Mouse (Mus musculus) cerebellum, postnatal 36 days (tissue): Measurements from ENCODE around the gene Spindoc.
"Not testable (repeated sequence)": the region's sequence is repeated elsewhere in the genome, so short reads cannot be mapped to it uniquely, and the experiment has no call there.

Source experiments
- DNase-seq, 2 experiments: peaks; one replicate each; pipeline ENCODE4 v3.0.0; 2021 to 2022; ENCODE audit warnings: mixed read lengths in 2 of 2

Spindoc gene

DNA sequence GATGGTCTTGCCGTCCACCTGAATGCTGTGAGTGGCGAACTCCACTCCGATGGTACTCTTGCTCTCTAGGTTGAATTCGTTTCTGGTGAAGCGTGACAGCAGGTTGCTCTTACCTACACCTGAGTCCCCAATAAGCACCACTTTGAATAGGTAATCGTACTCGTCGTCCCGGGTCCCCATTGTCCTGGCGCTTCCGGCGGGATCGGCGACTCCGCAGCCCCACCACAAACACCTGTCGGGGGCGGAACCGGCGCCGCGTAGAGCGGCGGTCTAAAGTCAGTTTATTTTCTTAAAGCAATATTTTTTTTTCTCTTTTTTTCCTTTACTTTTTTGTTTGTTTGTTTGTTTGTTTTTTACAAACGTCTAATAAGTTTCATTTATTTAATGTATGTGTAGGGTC is 16.1 kb upstream of the Spindoc start:
- DNase-seq, result not testable (repeated sequence)

DNA sequence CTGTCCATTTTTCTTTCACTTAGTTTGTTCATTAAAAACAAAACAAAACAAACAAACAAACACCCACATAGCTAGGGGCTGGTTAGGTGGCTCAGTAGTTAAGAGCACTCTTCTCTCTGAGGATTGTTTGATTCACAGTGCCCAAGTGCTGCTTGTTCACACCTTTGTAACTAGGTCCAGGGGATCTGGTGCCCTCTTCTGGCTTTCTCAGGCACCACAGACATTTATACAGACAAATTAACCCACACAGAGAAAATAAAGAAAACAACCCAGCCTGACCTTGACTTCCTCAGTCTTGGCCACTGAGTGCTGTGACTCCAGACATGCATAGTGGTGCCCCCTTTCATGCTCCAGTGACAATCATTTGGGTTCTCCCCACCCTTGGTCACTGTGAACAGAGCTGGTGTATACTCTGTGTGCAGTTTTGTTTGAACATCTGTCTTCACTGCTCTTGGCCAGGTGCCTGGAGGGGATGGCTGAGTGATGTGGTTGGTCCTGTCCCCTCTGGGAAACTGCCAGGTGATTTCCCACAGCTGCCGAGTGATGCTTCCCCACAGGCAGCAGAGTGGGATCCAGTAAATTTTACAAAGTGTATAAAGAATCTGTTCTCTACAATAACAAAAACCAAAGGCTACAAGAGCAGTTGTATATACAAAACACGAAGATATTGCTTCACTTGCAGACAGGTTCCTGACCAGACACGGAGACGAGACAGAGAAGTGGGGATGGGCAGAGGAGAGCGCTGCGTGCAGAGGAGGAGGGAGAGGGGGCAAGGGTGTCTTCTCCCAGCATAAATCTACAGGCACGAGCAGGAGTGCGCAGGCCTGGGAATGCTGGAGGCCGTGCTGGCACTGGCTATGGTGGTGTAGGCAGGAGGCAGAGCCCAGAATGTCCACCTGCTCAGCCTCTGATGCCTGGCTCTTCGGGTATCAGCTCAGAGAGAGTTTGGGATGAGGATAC is 14.4 kb upstream of the Spindoc start:
- not testable (repeated sequence) for DNase-seq

DNA sequence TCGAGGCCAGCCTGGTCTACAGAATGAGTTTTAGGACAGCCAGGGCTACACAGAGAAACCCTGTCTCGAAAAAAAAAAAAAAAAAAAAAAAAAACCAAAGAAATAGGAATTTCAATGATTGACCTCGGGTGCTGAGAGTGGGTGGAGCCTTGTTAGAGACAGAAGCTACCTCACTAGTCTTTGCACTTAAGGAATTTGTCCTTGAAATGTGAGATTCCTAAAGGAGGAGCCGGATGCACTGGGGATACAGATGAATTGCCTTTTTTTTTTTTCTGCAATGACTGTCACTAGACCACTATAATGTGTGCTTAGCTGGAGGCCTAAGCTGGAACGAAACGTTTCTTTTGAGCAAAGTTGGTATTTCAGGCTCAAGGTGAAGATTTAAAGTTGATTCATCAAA is 5.7 kb upstream of the Spindoc start:
- DNase-seq, result no peak

DNA sequence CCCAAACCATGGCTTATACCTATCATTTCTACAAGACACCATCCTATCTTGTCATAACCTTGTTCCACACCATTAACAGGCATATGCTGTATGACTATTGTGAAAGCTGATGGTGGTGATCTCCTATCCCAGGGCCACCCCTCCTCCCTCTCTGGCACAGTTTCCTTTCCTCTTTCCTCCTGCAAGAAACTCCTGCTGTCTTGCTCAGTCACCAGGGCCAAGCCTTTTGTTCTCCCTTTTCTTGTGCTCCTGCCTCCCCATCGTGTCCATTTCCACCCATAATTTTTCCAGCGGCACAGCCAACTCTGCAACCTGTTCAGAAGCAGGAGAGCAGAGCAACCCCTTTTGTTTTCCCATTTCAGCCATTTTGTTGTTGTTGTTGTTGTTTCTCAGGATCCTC is 3.2 kb upstream of the Spindoc start:
- DNase-seq, result no peak

DNA sequence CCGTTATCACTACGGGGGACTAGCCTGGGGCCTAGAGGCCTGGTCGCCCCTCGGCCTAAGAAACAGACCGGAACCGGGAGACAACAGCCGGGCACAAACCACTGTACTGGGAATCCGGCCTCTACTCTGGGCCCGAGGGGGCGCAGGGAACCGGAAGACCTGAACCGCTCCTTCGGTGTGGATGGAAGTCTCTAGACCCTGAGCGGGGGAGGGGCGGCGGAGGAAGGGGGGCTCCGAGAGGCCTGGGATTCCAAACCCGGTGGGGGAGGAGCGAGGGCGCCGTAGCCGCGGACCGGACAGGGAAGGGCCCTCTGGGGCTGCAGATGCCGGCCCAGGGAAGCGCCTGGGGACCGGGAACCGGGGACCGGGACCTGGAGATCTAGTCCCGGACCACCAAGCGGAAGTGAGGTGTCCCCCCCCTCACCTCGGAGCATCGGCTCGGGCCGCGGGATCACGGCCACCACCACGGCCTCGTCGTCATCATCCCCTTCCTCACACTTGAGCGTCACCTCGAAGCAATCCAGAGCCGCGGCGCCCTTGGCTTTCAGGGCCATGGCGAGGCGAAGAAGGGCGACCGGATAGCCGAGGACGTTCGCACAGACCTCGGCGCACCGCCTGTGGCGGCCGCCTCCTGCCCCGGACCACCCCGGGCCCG is 419 bp downstream of the Spindoc start:
- DNase-seq, result peak; percentile 48 to 54

DNA sequence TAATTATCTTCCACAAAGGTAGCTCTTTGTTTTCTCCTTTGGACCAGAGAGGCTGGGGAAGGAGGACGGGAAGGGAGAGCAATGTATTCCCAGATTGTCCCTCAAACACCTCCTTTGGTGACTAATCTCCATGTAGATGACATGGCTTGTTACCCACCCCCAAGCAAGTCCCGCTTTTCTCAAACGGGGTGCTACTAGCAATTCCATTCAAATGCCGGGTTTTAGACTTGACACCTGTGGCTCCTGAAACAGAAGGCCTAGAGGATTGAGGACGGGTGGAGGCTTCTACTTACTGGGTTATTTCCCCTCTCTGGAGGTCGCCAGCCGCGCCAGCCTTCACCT is 917 bp downstream of the Spindoc start:
- no peak for DNase-seq

DNA sequence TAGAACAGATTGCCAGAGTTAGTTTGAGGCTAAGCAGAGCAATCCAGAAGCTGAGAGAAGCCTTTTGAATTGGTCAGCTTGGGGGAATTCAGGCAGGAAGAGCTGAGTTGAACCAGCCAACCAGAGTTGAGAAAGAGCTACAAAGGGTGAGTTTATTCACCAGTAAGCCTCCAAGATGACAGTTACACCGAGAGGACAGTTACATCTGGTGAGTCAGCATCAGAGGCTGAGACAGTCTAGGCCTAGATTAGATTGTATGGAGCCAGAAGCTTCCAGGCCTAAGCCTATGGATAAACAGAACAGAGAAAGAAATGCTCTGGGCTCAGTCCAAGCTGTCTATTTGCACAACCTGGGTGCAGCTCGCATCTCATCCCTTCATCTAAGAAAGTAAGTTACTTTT is 5.2 kb downstream of the Spindoc start:
- no peak for DNase-seq

DNA sequence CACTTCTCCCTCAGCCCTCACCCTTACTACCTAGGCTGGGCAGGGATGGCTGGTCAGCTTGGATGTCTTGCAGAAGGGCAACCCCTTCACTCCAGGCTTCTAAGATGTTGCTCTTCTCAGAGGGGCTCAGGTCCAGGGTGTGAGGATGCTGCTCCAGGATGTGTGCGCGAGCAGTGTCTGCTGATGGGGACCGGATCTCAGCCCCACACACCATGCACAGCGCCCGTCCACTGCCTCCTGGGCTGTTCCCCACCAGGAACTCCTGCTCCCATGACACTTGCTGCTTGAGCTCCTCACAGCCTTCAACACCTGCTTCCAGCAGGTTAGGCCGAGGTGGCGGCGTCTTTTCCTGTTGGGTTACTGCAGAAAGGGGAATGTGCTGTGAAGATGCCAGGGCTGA is 8.3 kb downstream of the Spindoc start:
- DNase-seq, result no peak

DNA sequence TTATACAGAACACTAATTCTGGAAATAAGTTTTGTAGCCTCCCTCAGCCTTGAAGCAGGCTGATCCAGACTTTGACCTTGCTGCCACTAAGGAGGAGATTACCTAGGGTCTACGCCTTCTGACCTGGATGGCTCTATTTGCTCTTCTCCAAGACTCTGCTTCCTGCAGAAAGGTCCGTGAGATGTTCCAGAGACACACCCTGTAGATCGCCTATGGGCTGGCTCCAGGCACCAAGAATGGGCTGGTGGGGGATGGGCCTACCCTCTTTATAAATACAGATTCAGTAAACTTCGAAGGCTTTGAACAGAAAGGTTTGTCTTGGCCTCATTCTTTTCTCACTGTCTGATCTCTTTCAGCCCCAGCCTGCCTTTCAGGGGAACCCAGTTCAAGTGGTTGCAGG is 13.3 kb downstream of the Spindoc start:
- DNase-seq, result not testable (repeated sequence)

DNA sequence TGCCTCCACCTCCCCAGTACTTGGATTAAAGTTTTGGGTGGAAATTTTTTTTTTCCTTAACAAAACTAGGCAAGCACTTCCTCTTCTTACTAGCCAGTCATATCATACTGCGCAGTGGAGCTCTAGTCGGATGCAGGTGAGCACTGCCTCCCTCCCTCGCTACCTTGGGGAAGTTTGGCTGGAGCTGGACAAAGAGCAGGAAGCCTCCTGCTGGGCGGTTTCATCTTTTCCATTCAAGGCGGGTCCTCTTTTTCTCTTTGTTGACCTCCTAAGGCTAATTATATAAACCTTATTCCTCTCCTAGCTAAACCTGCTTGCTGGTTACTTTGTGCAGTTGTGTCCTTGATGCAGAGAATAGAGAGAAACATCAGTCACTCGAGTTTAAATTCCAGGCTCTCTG is 29.2 kb downstream of the Spindoc start:
- DNase-seq, result no peak

DNA sequence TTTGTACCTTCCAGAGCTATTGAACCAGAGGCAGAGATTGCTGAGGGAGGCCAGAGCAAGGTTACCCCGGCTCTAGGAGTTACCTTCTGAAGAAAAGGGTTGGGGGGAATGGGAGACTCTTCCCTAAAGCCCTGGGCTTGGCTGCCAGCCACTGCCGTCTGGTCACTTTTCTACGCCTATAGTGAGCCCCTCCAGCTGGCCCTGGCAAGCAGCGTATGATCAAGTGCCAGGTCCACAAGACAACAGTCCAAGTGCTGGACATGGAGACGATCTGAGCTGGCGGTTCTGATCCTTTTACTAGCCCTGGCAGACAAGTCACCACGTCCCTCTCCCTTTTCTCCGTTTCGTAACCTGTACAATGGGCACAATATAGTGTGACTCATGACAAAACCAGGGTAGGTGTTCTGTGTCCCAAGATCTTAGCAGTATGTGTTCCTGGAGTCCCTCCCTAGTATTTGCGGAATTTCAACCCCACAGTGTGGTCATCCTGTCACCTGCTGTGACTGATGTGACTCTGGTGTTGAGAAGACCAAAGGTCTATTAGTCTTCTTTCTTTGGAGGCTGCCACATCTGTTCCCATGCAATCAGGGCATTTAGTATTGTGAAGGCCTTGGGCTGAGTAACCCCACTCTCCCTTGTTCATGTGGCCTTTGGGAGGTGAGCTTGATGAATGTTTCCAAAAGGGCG is 29.8 kb downstream of the Spindoc start:
- peak; percentile 29 to 30 for DNase-seq

DNA sequence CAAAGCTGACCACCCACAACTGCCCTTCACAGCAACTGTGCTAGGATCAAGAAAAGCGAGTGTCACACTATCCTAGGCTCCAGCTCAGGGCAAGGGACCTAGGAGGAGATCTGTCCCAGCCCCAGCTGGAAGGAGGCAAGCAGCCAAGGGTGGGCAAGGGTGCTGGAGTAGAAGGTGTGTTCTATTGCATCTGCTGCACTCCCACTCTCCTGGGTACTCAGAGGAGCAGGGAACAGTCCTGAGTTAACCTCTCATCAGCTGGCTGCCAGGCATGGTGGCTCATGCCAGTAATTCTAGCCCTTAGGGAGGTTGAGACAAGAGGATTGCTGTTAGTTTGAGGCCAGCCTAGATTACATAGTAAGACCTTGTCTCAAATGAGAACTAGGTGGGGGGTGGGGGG is 32.8 kb downstream of the Spindoc start:
- no peak for DNase-seq

DNA sequence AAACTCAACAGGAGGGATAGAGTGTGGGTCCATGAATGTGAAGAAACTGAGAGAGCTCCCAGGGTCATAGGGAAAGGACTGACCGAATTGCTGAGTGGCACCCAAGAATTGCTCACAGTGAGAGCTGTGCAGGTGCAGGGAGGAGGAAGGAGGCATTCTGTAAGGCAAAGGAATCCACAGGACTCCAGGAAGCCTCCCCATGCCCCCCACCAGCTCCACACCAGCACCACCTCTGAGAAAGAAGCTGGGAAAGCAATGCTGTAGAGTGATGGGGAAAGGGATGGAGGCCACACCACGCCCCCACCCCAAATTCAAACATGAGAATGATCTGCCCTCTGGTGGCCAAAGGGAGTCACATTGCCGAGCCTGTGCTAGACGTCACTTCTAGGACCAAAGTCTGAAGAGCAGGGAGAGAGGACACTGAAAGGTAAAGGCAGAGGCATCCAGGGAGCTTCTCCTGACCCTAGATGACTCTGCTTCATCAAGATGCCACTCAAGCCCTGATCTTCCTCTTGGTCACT is 37.5 kb downstream of the Spindoc start:
- DNase-seq, result peak; percentile 28 to 32

DNA sequence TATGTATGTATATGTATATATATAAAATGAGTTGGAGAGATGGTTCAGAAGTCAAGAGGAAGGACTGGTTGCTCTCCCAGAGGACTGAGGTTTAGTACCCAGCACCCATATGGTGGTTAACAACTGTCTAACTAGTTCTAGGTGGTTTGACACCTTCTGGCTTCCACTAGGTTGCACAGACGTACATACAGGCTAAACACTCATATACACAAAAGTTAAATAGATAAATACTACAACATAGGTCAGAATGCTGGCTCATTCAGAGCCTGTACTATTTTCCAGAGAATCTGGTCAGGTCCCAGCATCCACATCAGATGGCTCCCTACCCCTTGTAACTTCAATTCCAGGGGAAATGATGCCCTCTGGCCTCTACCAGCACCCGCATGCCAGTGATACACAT is 40.1 kb downstream of the Spindoc start:
- no peak for DNase-seq

DNA sequence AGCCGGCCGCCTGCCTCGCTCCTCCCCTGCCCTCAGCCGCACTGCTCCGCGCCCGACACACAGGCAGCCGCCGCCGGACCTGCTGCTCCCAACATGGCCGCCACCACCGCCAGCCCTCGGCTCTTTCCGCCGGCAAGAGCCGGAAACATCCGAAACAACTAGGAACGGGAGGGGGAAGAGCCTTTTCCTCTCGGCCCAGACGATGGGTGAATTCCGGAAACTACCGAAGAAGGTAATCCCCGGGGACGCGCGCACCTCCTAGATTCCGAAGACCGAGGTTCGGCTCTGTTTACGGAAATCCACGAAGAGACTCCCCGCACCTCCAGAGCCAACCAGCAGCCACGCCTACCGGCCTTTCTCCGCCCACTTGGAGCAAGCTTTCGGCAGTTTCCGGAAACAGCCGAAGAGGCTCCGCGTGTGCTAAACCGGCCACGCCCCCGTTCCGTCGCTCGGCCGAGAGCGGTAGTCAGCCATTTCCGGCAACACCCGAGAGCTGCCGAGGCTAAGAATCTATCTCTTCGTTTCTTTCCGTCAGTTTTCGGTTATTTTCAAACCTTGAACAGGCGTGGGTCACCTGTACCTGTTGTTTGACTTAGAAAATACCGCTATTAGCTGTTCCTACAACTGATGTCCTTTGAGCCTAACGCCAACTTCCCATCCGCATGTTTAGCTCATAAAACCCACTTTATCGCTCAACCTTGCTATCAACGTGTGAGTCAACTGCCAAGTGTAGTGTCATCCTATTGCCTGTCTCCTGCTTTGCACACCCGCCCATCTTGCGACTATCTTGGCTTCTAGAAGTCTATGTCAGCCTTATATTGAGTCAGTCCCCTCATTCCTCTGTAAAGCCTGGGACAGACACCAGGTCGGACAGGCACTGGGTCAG is 41.0 kb downstream of the Spindoc start, which contains the start of gene Mark2:
Gene Mark2 (minus strand): TSS at position 349 of the 886 bp plus-strand sequence.
- DNase-seq, result peak; percentile 100

DNA sequence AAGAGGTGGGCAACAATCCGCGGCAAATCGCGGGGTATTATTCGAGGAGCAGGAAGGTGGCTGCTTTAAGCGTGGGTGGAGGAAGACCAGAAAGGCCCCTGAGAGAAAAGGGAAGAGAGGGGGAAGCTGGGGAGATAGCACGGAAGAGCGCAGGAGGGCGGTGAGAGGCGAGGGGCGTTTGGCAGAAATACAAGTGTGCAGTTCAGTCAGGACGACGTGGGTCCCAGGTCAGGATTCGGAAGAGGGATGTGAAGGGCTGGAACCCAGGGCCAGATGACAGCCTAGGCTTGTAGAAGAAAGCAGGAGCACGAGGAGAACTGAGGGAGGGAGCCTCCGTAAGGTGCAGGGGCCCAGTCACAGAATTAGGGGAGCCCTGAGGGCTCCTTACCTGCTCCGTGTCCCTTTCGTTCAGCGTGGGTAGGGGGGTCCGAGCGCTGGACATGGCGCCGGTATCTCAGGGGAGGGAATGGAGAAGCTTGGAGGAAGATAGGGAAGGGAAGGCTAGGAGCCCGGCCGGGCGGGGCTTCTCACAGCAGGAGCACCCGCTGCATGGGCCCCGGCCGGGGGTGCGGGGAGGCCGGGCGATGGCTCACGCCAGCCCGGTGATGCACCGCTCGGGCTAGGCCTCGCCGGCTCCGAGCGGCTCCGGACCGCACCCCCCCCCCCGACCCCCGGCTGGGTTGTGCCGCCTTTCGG is 41.9 kb downstream of the Spindoc start:
- DNase-seq, result no peak

DNA sequence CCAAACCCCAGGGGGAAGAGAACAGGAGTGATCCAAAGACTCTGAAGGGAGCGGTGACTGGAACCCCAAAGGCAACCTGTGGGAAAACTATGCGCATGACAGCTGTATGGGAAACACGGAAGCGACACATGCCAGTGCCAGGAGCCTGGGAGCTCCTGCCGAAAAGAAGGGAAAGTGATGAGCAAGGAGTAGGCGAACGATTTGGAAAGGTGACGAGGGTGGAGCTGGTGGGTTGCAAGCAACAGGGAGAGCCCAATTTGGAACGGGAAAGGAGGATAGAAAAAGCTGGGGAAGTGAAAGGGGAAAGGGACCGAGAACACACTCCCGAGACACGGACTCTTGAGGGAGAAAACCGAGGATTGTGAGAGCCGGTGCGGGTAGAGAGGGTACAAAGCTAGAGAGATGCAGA is 42.4 kb downstream of the Spindoc start:
- peak; percentile 18 to 21 for DNase-seq

DNA sequence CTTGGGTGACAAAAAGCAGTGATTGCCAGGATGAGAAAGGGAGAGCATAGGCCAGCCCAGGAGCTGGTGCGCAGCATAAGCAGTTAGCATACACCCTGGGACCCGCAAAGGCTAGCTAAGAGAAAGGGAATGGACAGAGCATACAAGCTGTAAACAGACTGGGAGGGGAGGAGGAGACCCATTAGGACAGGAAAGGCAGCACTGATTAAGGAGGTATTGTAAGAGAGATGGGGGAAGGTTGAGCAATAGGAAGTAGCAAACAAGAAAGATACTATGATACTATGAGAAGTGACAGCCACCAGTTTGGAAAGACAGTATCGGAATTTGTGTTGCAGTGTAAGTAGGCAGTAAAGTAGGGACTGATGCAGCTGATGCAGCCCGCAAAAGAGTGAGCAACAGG is 42.9 kb downstream of the Spindoc start:
- DNase-seq, result no peak

DNA sequence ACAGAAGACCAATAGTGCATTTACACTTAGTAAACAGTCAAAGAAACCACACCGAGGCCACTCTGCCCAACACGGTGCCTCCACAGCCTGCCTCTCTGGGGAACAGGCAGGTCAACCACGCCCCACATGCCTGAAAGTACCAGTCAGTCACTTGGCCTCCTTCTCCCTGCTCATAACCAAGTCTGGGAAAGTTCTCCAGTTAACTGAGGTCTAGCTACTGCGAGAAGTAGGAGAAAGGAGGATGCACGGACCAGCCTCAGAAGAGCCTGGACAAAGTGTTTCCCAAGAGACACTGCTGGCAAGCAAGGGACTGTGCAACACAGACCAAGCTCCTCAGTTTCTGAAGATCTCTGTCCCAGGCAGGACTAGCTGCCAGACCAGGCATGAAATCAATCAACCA is 43.8 kb downstream of the Spindoc start:
- no peak for DNase-seq

DNA sequence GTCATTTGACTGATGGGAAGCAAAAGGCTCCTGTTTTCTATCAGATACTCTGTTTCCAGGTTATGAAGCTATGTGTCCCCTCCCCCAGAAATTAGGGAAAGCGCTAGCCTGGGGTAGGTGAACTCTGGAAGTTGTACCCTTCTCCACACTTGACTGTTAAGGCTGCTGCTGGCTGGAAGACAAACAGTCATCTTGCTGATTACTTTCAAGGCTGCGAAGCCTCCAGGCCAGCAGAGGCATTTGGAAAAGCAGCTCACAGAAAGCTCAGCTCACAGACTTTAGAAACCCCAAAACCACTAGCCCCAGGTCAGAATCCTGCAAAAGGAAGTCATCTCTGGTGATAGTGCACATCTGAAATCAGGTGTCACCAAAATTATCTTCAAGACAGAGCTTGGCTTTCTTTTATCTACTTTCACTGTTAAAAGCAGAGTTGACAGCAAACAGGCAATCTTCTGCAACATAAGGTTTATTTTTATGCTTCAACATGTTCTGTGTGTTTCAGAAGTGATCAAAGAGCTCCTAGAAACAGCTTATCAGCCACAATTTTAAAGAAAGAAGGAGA is 44.9 kb downstream of the Spindoc start:
- DNase-seq, result no peak

DNA sequence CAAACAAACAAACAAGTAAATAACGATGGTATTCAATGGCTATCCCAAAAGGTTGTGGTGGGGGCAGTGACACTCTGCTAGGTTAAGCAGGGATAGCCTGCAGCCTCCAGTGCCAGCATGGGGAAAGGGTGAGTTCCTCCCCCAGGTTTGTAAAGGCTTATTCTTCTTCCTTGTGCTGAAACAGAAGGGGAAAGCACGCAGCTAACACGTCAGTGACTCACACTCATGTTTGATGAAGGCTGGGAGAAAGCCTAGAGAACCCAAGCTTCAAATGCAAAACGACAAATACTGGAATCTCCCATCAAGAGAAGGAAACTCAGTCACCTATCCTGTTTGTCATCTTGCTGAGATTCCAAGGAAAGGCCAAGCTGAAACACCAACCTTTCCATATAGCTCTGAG is 47.1 kb downstream of the Spindoc start:
- no peak for DNase-seq
